Mouse (Mus musculus) heart, embryonic 11.5 days (tissue): ENCODE results near the gene Ablim1. TPM values are rescaled to one million over a fixed set of nuclear protein-coding genes. Genes with fewer than 3 reads are reported as not detected.

ENCODE experiments used
- ATAC-seq: fragments of 200-750 bp; cut with Nextera tagmentation; replicated peaks from 2 replicates; pipeline ENCODE4 v1.8.0; 2017; ENCODE audit warnings: moderate library complexity; ENCODE audit not compliant: insufficient number of reproducible peaks, low FRiP score, low TSS enrichment
- H3K27ac ChIP-seq: fragments of 300-500 bp; sonication (generic); 2 replicates; pipeline ENCODE4 v1.5.1; 2014; ENCODE audit warnings: mild to moderate bottlenecking, low read depth, low read length
- H3K27me3 ChIP-seq: fragments of 300-500 bp; sonication (generic); 2 replicates; pipeline ENCODE4 v1.6.1; 2014; ENCODE audit warnings: mild to moderate bottlenecking, low read length, mixed read lengths; ENCODE audit not compliant: control insufficient read depth, insufficient read depth
- H3K36me3 ChIP-seq: fragments of 300-500 bp; sonication (generic); 2 replicates; pipeline ENCODE4 v1.6.1; 2014; ENCODE audit warnings: mild to moderate bottlenecking, low read length, moderate library complexity, mixed read lengths; ENCODE audit not compliant: control insufficient read depth, insufficient read depth
- H3K4me1 ChIP-seq: fragments of 300-500 bp; sonication (generic); 2 replicates; pipeline ENCODE4 v1.6.1; 2014; ENCODE audit warnings: low read length; ENCODE audit not compliant: control insufficient read depth, insufficient read depth
- H3K4me2 ChIP-seq: fragments of 300-500 bp; sonication (generic); 2 replicates; pipeline ENCODE4 v1.6.1; 2014; ENCODE audit warnings: mild to moderate bottlenecking, moderate library complexity
- H3K4me3 ChIP-seq: fragments of 300-500 bp; sonication (generic); 2 replicates; pipeline ENCODE4 v1.5.1; 2014; ENCODE audit warnings: low read depth, low read length
- H3K9ac ChIP-seq: fragments of 300-500 bp; sonication (generic); 2 replicates; pipeline ENCODE4 v1.6.1; 2014; ENCODE audit warnings: mild to moderate bottlenecking, low read depth, low read length, moderate library complexity
- H3K9me3 ChIP-seq: fragments of 300-500 bp; sonication (generic); replicated peaks from 2 replicates; pipeline ENCODE4 v1.6.1; 2016; ENCODE audit warnings: low read length; ENCODE audit not compliant: control insufficient read depth
- WGBS: fragments of 180-500 bp; shearing (Covaris S2); extraction: QIAGEN DNeasy Blood & Tissue Kit; methylation state at CpG from one replicate; pipeline ENCODE4 v1.1.7; 2014; ENCODE audit not compliant: insufficient replicate concordance; 5-methylcytosine and 5-hydroxymethylcytosine counted together
- polyA plus RNA-seq: library from polyadenylated mRNA; unstranded; fragments of >200 nt; fragmentation: Nextera tagmentation; extraction: Ambion mirVana; gene quantifications from 2 replicates; pipeline ENCODE4 v1.2.1, GENCODE M21; 2014

Gene Ablim1
- polyA plus RNA-seq, 1 experiment from 2014 or later, result 45.8 TPM

- H3K4me1 ChIP-seq, result peaks cover 32% of the 10 kb centered on the region
- no peaks in the 10 kb centered on the region for H3K9me3 ChIP-seq
- no peak overlapping the region for H3K9ac ChIP-seq
- no peak overlapping the region for H3K27ac ChIP-seq
- H3K36me3 ChIP-seq, result peaks cover 4% of the 10 kb centered on the region
- WGBS, result 44% methylated on average over 1 of the region's 1 CpGs
- H3K4me3 ChIP-seq, result no peak overlapping the region
- no peak for ATAC-seq
- H3K27me3 ChIP-seq, result no peaks in the 10 kb centered on the region
- no peak overlapping the region for H3K4me2 ChIP-seq
Observed at GRCm38 (mm10) chr19:57150275-57150674, 164.4 kb downstream of the Ablim1 start.

- no peak overlapping the region for H3K4me2 ChIP-seq
- H3K4me3 ChIP-seq, result no peak overlapping the region
- no peaks in the 10 kb centered on the region for H3K27me3 ChIP-seq
- WGBS, result 25% methylated on average over 6 of the region's 6 CpGs
- H3K27ac ChIP-seq, result peak overlapping the region; percentile 77
- no peaks in the 10 kb centered on the region for H3K9me3 ChIP-seq
- no peak for ATAC-seq
- H3K36me3 ChIP-seq, result peaks cover 4% of the 10 kb centered on the region
- H3K4me1 ChIP-seq, result peaks cover 22% of the 10 kb centered on the region
- no peak overlapping the region; the same call in 1 of the 2 replicates for H3K9ac ChIP-seq
Observed at GRCm38 (mm10) chr19:57147746-57148145, 167.0 kb downstream of the Ablim1 start.

- H3K9ac ChIP-seq, result no peak overlapping the region
- WGBS, result 27% methylated on average over 6 of the region's 6 CpGs
- ATAC-seq, result no peak; the same call in 1 of the 2 replicates
- H3K9me3 ChIP-seq, result no peaks in the 10 kb centered on the region
- H3K27ac ChIP-seq, result peak overlapping the region; percentile 77
- H3K4me1 ChIP-seq, result peaks cover 22% of the 10 kb centered on the region
- H3K4me3 ChIP-seq, result no peak overlapping the region
- peaks cover 4% of the 10 kb centered on the region for H3K36me3 ChIP-seq
- H3K27me3 ChIP-seq, result no peaks in the 10 kb centered on the region
- peak overlapping the region; percentile 19 for H3K4me2 ChIP-seq
Observed at GRCm38 (mm10) chr19:57146936-57147335, 167.8 kb downstream of the Ablim1 start.

GRCm38 (mm10) chr19:57143646-57144045 lies 171.1 kb downstream of the Ablim1 start:
- no peak overlapping the region for H3K9ac ChIP-seq
- no peaks in the 10 kb centered on the region for H3K27me3 ChIP-seq
- H3K9me3 ChIP-seq, result no peaks in the 10 kb centered on the region
- H3K27ac ChIP-seq, result 0 out of 2 replicates have a peak overlapping the region, but pooled peaks have one; percentile 22
- 70% methylated on average over 3 of the region's 3 CpGs for WGBS
- H3K4me1 ChIP-seq, result peaks cover 22% of the 10 kb centered on the region
- H3K4me3 ChIP-seq, result no peak overlapping the region
- H3K36me3 ChIP-seq, result no peaks in the 10 kb centered on the region
- no peak overlapping the region for H3K4me2 ChIP-seq
- ATAC-seq, result no peak

GRCm38 (mm10) chr19:57141756-57142461 lies 172.8 kb downstream of the Ablim1 start:
- WGBS, result 74% methylated on average over 10 of the region's 10 CpGs
- Histone ChIP-seq H3K27ac (no peak overlapping the region), H3K27me3 (no peaks in the 10 kb centered on the region), H3K36me3 (no peaks in the 10 kb centered on the region), H3K4me1 (peaks cover 12% of the 10 kb centered on the region), H3K9me3 (no peaks in the 10 kb centered on the region), H3K4me3 (no peak overlapping the region), H3K4me2 (no peak overlapping the region), H3K9ac (no peak overlapping the region)
- no peak for ATAC-seq

- H3K4me3 ChIP-seq, result no peak overlapping the region
- no peak for ATAC-seq
- no peak overlapping the region for H3K9ac ChIP-seq
- H3K36me3 ChIP-seq, result no peaks in the 10 kb centered on the region
- H3K27ac ChIP-seq, result no peak overlapping the region
- H3K4me1 ChIP-seq, result peaks cover 3% of the 10 kb centered on the region; the same call in 1 of the 2 replicates
- WGBS, result 78% methylated on average over 1 of the region's 1 CpGs
- no peaks in the 10 kb centered on the region for H3K27me3 ChIP-seq
- H3K9me3 ChIP-seq, result no peaks in the 10 kb centered on the region
- no peak overlapping the region for H3K4me2 ChIP-seq
Observed at GRCm38 (mm10) chr19:57140874-57141273, 173.8 kb downstream of the Ablim1 start.

GRCm38 (mm10) chr19:57140071-57140470 lies 174.6 kb downstream of the Ablim1 start:
- no peak for ATAC-seq
- no peaks in the 10 kb centered on the region for H3K27me3 ChIP-seq
- no peak overlapping the region for H3K4me3 ChIP-seq
- H3K4me2 ChIP-seq, result no peak overlapping the region
- no peak overlapping the region for H3K9ac ChIP-seq
- peaks cover 3% of the 10 kb centered on the region; the same call in 1 of the 2 replicates for H3K4me1 ChIP-seq
- no peaks in the 10 kb centered on the region for H3K36me3 ChIP-seq
- WGBS, result 71% methylated on average over 7 of the region's 7 CpGs
- H3K9me3 ChIP-seq, result no peaks in the 10 kb centered on the region
- no peak overlapping the region for H3K27ac ChIP-seq

GRCm38 (mm10) chr19:57138909-57139617 lies 175.7 kb downstream of the Ablim1 start:
- no peak overlapping the region for H3K9ac ChIP-seq

More at GRCm38 (mm10) chr19:57138909-57139617, 175.7 kb downstream of the Ablim1 start:
- no peaks in the 10 kb centered on the region for H3K9me3 ChIP-seq
- WGBS, result 70% methylated on average over 13 of the region's 13 CpGs
- no peak overlapping the region for H3K4me2 ChIP-seq
- H3K4me3 ChIP-seq, result no peak overlapping the region
- peaks cover 8% of the 10 kb centered on the region; the same call in 1 of the 2 replicates for H3K4me1 ChIP-seq
- no peaks in the 10 kb centered on the region for H3K27me3 ChIP-seq
- H3K27ac ChIP-seq, result no peak overlapping the region; the same call in 1 of the 2 replicates
- no peak for ATAC-seq
- H3K36me3 ChIP-seq, result no peaks in the 10 kb centered on the region
